Mouse (Mus musculus): ENCODE data around the gene Zfp428. TPM values are rescaled to one million over a fixed set of nuclear protein-coding genes. Genes with fewer than 3 reads are reported as not detected.

The Zfp428 gene
- total and polyA plus RNA-seq, 3 experiments = 11.1 to 20.4 (median 15.1) TPM

- H3K79me2 ChIP-seq (replicated peaks; ENCODE audit: control insufficient read depth, extremely low read depth, insufficient read depth, poor library complexity, severe bottlenecking) = peaks cover 15% of the 10 kb centered on the region
- in situ Hi-C loops (cut with MboI; ENCODE audit: low pct_ligation_motif_present, low pct_unique_long_range_greater_than_20kb, low sequenced_read_pairs) (no loop called here), dilution Hi-C loops (cut with MboI; ENCODE audit: extremely low pct_ligation_motif_present, extremely low pct_unique_long_range_greater_than_20kb, low sequenced_read_pairs) (no loop called here)
- TF ChIP-seq MAFK (IDR thresholded peaks at IDR 0.05; ENCODE audit: insufficient replicate concordance, low read length) = 0 out of 2 replicates have a peak, but pooled peaks have one; percentile 17
- no peak for TF ChIP-seq ZKSCAN1 (IDR thresholded peaks at IDR 0.05; ENCODE audit: borderline replicate concordance, low read depth, low read length)
- TF ChIP-seq USF2 (conservative IDR thresholded peaks at IDR 0.05; ENCODE audit: low read depth, low read length) = no peak
- peak; percentile 82 for TF ChIP-seq ETS1 (conservative IDR thresholded peaks at IDR 0.05; ENCODE audit: low read depth, low read length)
- no peak for TF ChIP-seq NRF1 (IDR thresholded peaks at IDR 0.05; ENCODE audit: low read depth, low read length)
- TF ChIP-seq PAX5 (IDR thresholded peaks at IDR 0.05; ENCODE audit: low read length) = no peak
- TF ChIP-seq SIN3A (IDR thresholded peaks at IDR 0.05; ENCODE audit: low read length) = no peak
- peak; percentile 52; the same call in 1 of the 2 replicates for TF ChIP-seq MAX (IDR thresholded peaks at IDR 0.05; ENCODE audit: low read length)
- TF ChIP-seq ZMIZ1 (IDR thresholded peaks at IDR 0.05; ENCODE audit: low read depth, low read length) = no peak
- TF ChIP-seq TCF12 (IDR thresholded peaks at IDR 0.05; ENCODE audit: low read depth, low read length) = peak; percentile 60; the same call in 1 of the 2 replicates
- TF ChIP-seq POLR2AphosphoS2 (IDR thresholded peaks at IDR 0.05; ENCODE audit: low read depth, low read length) = no peak
- no peak for TF ChIP-seq RAD21 (IDR thresholded peaks at IDR 0.05; ENCODE audit: low read depth, low read length)
- TF ChIP-seq CHD1 (IDR thresholded peaks at IDR 0.05; ENCODE audit: low read depth, low read length) = no peak
- 0 out of 2 replicates have a peak, but pooled peaks have one; percentile 61 for TF ChIP-seq MYC (IDR thresholded peaks at IDR 0.05; ENCODE audit: low read depth, low read length)
- TF ChIP-seq BHLHE40 (IDR thresholded peaks at IDR 0.05; ENCODE audit: low read depth, low read length) = peak; percentile 94
- peak; percentile 61 for TF ChIP-seq EP300 (IDR thresholded peaks at IDR 0.05; ENCODE audit: low read length)
- TF ChIP-seq MXI1 (IDR thresholded peaks at IDR 0.05; ENCODE audit: low read depth, low read length) = no peak
- TF ChIP-seq MEF2A (IDR thresholded peaks at IDR 0.05; ENCODE audit: borderline replicate concordance, low read depth, low read length) = no peak
- no peak overlapping the region for H3K9ac ChIP-seq (ENCODE audit: insufficient read depth, low read depth)
- H3K27ac ChIP-seq (ENCODE audit: insufficient read depth, low read depth) = peak overlapping the region; percentile 16
- H3K27me3 ChIP-seq (replicated peaks) = no peaks in the 10 kb centered on the region
- no peak for DNase-seq (ENCODE audit: extremely low read depth)
- no peak overlapping the region; the same call in 1 of the 2 replicates for H3K4me2 ChIP-seq (ENCODE audit: insufficient read depth, low read depth, poor library complexity, severe bottlenecking)
- H3K4me1 ChIP-seq (ENCODE audit: control insufficient read depth in 1 of 2, insufficient read depth in 2 of 2) = peaks cover 32 to 75% of the 10 kb centered on the region in 2 experiments
- peaks cover 48 to 81% of the 10 kb centered on the region in 2 experiments for H3K36me3 ChIP-seq (replicated peaks in 1 of 2; ENCODE audit: control insufficient read depth in 1 of 2, insufficient read depth in 1 of 2, low read length in 1 of 2)
- H3K4me3 ChIP-seq (replicated peaks in 1 of 3; ENCODE audit: low read depth in 2 of 3, low read length in 2 of 3, poor library complexity in 1 of 3) = no peak overlapping the region
- peaks cover 7% of the 10 kb centered on the region for H3K9me3 ChIP-seq (replicated peaks; ENCODE audit: low read length)
Measured at GRCm38 (mm10) chr7:24555786-24556185, 49.0 kb downstream of the Zfp428 start.

DNA sequence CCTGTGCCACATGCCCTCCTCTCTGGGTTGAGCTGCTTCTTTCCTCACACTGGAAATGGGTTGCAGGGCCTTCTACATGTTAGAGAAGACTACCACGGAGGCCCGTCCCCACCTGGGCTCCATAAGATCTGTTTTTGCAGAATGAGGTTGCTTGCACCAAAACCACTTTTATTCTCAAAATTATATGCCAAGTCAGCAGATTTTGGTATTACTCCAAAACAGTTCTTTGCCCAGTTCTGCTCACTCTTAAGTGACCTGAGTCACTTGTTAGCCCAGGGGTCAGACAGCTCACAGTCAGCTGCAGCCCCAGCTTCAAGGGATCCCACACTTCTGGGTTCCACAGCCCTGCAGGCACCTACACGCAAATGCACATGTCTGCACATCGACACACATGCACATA, 54.6 kb downstream of the Zfp428 start:
- peaks cover 28 to 57% of the 10 kb centered on the region in 2 experiments for H3K36me3 ChIP-seq (replicated peaks in 1 of 2; ENCODE audit: control insufficient read depth in 1 of 2, insufficient read depth in 1 of 2, low read length in 1 of 2)
- H3K27ac ChIP-seq (ENCODE audit: insufficient read depth, low read depth) = peak overlapping the region; percentile 92
- peak overlapping the region; percentile 45 for H3K4me2 ChIP-seq (ENCODE audit: insufficient read depth, low read depth, poor library complexity, severe bottlenecking)
- in situ Hi-C loops (cut with MboI; ENCODE audit: low pct_ligation_motif_present, low pct_unique_long_range_greater_than_20kb, low sequenced_read_pairs) = no loop called here
- no peak overlapping the region; the same call in 1 of the 2 replicates for H3K9ac ChIP-seq (ENCODE audit: insufficient read depth, low read depth)
- H3K4me1 ChIP-seq (ENCODE audit: control insufficient read depth in 1 of 2, insufficient read depth in 2 of 2) = peaks cover 54 to 90% of the 10 kb centered on the region in 2 experiments
- no peaks in the 10 kb centered on the region for H3K27me3 ChIP-seq (replicated peaks)
- dilution Hi-C loops (cut with MboI; ENCODE audit: extremely low pct_ligation_motif_present, extremely low pct_unique_long_range_greater_than_20kb, low sequenced_read_pairs) = no loop called here
- H3K9me3 ChIP-seq (replicated peaks; ENCODE audit: low read length) = no peaks in the 10 kb centered on the region
- TF ChIP-seq SMC3 (IDR thresholded peaks at IDR 0.05; ENCODE audit: low read depth, low read length) (no peak), POLR2A (IDR thresholded peaks at IDR 0.05; ENCODE audit: low read depth, low read length) (0 out of 2 replicates have a peak, but pooled peaks have one; percentile 21), ETS1 (conservative IDR thresholded peaks at IDR 0.05; ENCODE audit: low read depth, low read length) (no peak), MAFK (IDR thresholded peaks at IDR 0.05; ENCODE audit: insufficient replicate concordance, low read length) (peak; percentile 98)
- peak overlapping the region in 1 of 3 experiments; percentile 25 for H3K4me3 ChIP-seq (replicated peaks in 1 of 3; ENCODE audit: low read depth in 2 of 3, low read length in 2 of 3, poor library complexity in 1 of 3)
- peaks cover 19% of the 10 kb centered on the region; the same call in 1 of the 2 replicates for H3K79me2 ChIP-seq (replicated peaks; ENCODE audit: control insufficient read depth, extremely low read depth, insufficient read depth, poor library complexity, severe bottlenecking)
- DNase-seq (ENCODE audit: extremely low read depth) = no peak
